Mouse (Mus musculus) myocyte (in vitro differentiated cells): ENCODE results near the gene I830077J02Rik. TPM values are rescaled to one million over a fixed set of nuclear protein-coding genes. Genes with fewer than 3 reads are reported as not detected.

Experiments
- H3K27me3 ChIP-seq: one replicate; pipeline ENCODE4 v1.6.1; 2011; ENCODE audit not compliant: control insufficient read depth, insufficient read depth, insufficient read length
- H3K36me3 ChIP-seq: one replicate; pipeline ENCODE4 v1.6.1; 2011; ENCODE audit not compliant: control insufficient read depth, insufficient read depth
- H3K4me2 ChIP-seq: one replicate; pipeline ENCODE4 v1.6.1; 2011; ENCODE audit warnings: low read depth, control low read depth
- H3K4me3 ChIP-seq: one replicate; pipeline ENCODE4 v1.5.1; 2011; ENCODE audit warnings: mild to moderate bottlenecking, control low read depth, moderate library complexity
- H3K79me2 ChIP-seq: one replicate; pipeline ENCODE4 v1.6.1; 2011; ENCODE audit not compliant: control insufficient read depth, insufficient read depth
- H3ac ChIP-seq: one replicate; pipeline ENCODE4 v1.6.1; 2011; ENCODE audit not compliant: control insufficient read depth, insufficient read length
- CEBPB ChIP-seq: IDR thresholded peaks from 2 replicates; pipeline ENCODE4 v1.6.1; 2011; ENCODE audit warnings: mild to moderate bottlenecking, moderate library complexity; ENCODE audit not compliant: poor library complexity, insufficient read depth, severe bottlenecking
- E2F4 ChIP-seq: IDR thresholded peaks from one replicate; pipeline ENCODE4 v1.6.1; 2011; ENCODE audit warnings: mild to moderate bottlenecking, control low read depth, moderate library complexity; ENCODE audit not compliant: insufficient read depth
- MAX ChIP-seq: IDR thresholded peaks from one replicate; pipeline ENCODE4 v1.6.1; 2011; ENCODE audit warnings: low read depth, mild to moderate bottlenecking, control low read depth
- MYOD1 ChIP-seq, 3 experiments: IDR thresholded peaks; one replicate each; pipeline ENCODE4 v1.6.1; 2011; ENCODE audit warnings: control low read depth in 2 of 3, low read depth in 2 of 3, mild to moderate bottlenecking in 2 of 3, moderate library complexity in 1 of 3; ENCODE audit not compliant: insufficient read length in 2 of 3, control insufficient read depth in 1 of 3
- MYOG ChIP-seq, 3 experiments: IDR thresholded peaks; one replicate each; pipeline ENCODE4 v1.6.1; 2011; ENCODE audit warnings: control low read depth in 2 of 3, low read depth in 2 of 3, mild to moderate bottlenecking in 2 of 3; ENCODE audit not compliant: insufficient read length in 2 of 3, control insufficient read depth in 1 of 3, insufficient read depth in 1 of 3
- POLR2A ChIP-seq: IDR thresholded peaks from one replicate; pipeline ENCODE4 v1.6.1; 2011; ENCODE audit warnings: low read depth, mild to moderate bottlenecking, control low read depth, moderate library complexity; ENCODE audit not compliant: insufficient read length
- POLR2AphosphoS2 ChIP-seq: IDR thresholded peaks from one replicate; pipeline ENCODE4 v1.6.1; 2011; ENCODE audit warnings: low read depth, control low read depth; ENCODE audit not compliant: insufficient read length
- REST ChIP-seq: IDR thresholded peaks from one replicate; pipeline ENCODE4 v1.6.1; 2011; ENCODE audit warnings: mild to moderate bottlenecking, control low read depth, moderate library complexity; ENCODE audit not compliant: insufficient read depth, insufficient read length
- SRF ChIP-seq: IDR thresholded peaks from one replicate; pipeline ENCODE4 v1.6.1; 2011; ENCODE audit warnings: low read depth; ENCODE audit not compliant: control insufficient read depth, insufficient read length
- TCF12 ChIP-seq: IDR thresholded peaks from one replicate; pipeline ENCODE4 v1.6.1; 2011; ENCODE audit warnings: mild to moderate bottlenecking, control low read depth; ENCODE audit not compliant: poor library complexity, insufficient read depth, severe bottlenecking
- TCF3 ChIP-seq: IDR thresholded peaks from one replicate; pipeline ENCODE4 v1.6.1; 2011; ENCODE audit warnings: low read depth, control low read depth; ENCODE audit not compliant: insufficient read length
- USF1 ChIP-seq: IDR thresholded peaks from one replicate; pipeline ENCODE4 v1.6.1; 2011; ENCODE audit warnings: low read depth, mild to moderate bottlenecking, control low read depth, moderate library complexity
- polyA plus RNA-seq: library from polyadenylated mRNA; unstranded; fragments of >200 nt; fragmentation: generic; extraction: Trizol; gene quantifications from one replicate; pipeline ENCODE4 v1.2.1, GENCODE M21; 2012; ENCODE audit warnings: missing spikeins

I830077J02Rik gene
- polyA plus RNA-seq, 1 experiment, result 0.07 TPM

GRCm38 (mm10) chr3:105899394-105900147, 32.9 kb downstream of the I830077J02Rik start:
- no peaks in the 10 kb centered on the region for H3K36me3 ChIP-seq
- no peak for TF ChIP-seq CEBPB
- no peak for TF ChIP-seq POLR2AphosphoS2
- TF ChIP-seq POLR2A, result no peak
- TF ChIP-seq TCF3, result no peak
- TF ChIP-seq MYOD1 (IDR thresholded peaks at IDR 0.05; ENCODE audit: control insufficient read depth in 1 of 3, insufficient read length in 2 of 3, low read depth in 2 of 3), result no peak
- H3K4me3 ChIP-seq, result no peak overlapping the region
- no peak overlapping the region for H3K4me2 ChIP-seq
- no peaks in the 10 kb centered on the region for H3K79me2 ChIP-seq
- no peak overlapping the region for H3ac ChIP-seq
- peaks cover 3% of the 10 kb centered on the region for H3K27me3 ChIP-seq

GRCm38 (mm10) chr3:105898861-105899260, 33.6 kb downstream of the I830077J02Rik start:
- Histone ChIP-seq H3K4me2 (no peak overlapping the region), H3K27me3 (no peaks in the 10 kb centered on the region), H3K4me3 (no peak overlapping the region), H3K36me3 (no peaks in the 10 kb centered on the region), H3ac (no peak overlapping the region), H3K79me2 (no peaks in the 10 kb centered on the region)
- TF ChIP-seq MAX, result no peak
- no peak for TF ChIP-seq USF1

GRCm38 (mm10) chr3:105898325-105898724, 34.1 kb downstream of the I830077J02Rik start:
- H3K36me3 ChIP-seq, result no peaks in the 10 kb centered on the region
- no peak overlapping the region for H3K4me2 ChIP-seq
- H3K4me3 ChIP-seq, result no peak overlapping the region
- H3K27me3 ChIP-seq, result no peaks in the 10 kb centered on the region
- TF ChIP-seq REST (no peak), USF1 (no peak), POLR2AphosphoS2 (no peak)
- H3K79me2 ChIP-seq, result no peaks in the 10 kb centered on the region
- H3ac ChIP-seq, result no peak overlapping the region

DNA sequence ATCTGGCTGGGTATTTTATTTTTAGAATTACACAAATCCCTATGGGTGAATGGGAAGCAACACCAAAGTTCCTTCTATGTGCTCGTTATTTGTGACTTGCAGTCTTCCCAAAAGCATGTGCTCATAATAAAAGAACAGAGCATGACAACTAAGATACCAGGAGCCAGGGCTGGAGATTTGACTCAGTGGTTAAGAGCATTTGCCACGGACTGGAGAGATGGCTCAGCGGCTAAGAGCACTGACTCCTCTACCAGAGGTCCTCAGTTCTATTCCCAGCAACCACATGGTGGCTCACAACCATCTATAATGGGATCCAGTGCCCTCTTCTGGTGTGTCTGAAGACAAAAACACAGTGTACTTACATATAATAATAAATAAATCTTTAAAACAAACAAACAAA, 35.7 kb downstream of the I830077J02Rik start:
- H3K4me2 ChIP-seq, result no peak overlapping the region
- H3K4me3 ChIP-seq, result no peak overlapping the region
- no peak for TF ChIP-seq CEBPB
- TF ChIP-seq REST, result no peak
- no peak for TF ChIP-seq E2F4
- TF ChIP-seq MYOD1 (IDR thresholded peaks at IDR 0.05; ENCODE audit: control insufficient read depth in 1 of 3, insufficient read length in 2 of 3, low read depth in 2 of 3), result no peak
- TF ChIP-seq TCF3, result no peak
- no peak for TF ChIP-seq USF1
- TF ChIP-seq POLR2A, result no peak
- no peak for TF ChIP-seq MAX
- TF ChIP-seq MYOG (IDR thresholded peaks at IDR 0.05; ENCODE audit: control insufficient read depth in 1 of 3, insufficient read depth in 1 of 3, insufficient read length in 2 of 3, low read depth in 2 of 3), result no peak
- TF ChIP-seq SRF, result no peak
- TF ChIP-seq TCF12, result no peak
- H3ac ChIP-seq, result no peak overlapping the region
- no peaks in the 10 kb centered on the region for H3K36me3 ChIP-seq
- H3K27me3 ChIP-seq, result no peaks in the 10 kb centered on the region
- no peaks in the 10 kb centered on the region for H3K79me2 ChIP-seq

- Histone ChIP-seq H3ac (no peak overlapping the region), H3K36me3 (no peaks in the 10 kb centered on the region), H3K4me2 (peak overlapping the region; percentile 55), H3K27me3 (no peaks in the 10 kb centered on the region), H3K4me3 (no peak overlapping the region), H3K79me2 (no peaks in the 10 kb centered on the region)
- no peak for TF ChIP-seq TCF3
- TF ChIP-seq CEBPB, result peak; percentile 66; the same call in 1 of the 2 replicates
- no peak for TF ChIP-seq REST
These were observed 37.6 kb downstream of the I830077J02Rik start for GRCm38 (mm10) chr3:105894601-105895592.
